In the genomic region with DNA sequence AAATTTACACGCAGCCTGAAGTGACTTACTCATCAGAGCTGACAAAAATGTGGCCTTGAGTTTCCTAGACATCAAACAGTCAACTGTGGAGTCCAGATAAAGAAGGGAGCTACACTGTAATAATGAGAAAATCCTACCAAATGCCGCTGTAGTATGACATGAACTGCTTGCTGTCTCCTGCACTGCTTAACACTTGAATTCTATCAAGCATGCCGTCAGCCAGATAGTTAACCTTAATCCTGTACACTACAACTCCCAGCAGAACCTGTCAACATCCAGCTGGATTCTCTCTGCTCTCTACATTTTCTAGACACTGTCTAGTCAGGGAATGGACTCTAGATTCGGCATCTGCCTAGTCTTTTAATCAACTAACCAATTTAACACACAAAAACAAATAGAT, we compare ENCODE assay signal across 9 mouse cellular contexts. TPM values are rescaled to one million over a fixed set of nuclear protein-coding genes. Genes with fewer than 3 reads are reported as not detected.
A peak's percentile ranks its signal among the peaks of the same experiment; 100 is the strongest.
DNase-seq lines count a peak whose midpoint lies in the region; ATAC-seq and TF ChIP-seq lines count a peak whose summit lies in the region.
"Had no signal": no experiment of that assay in that cellular context is flagged by ENCODE, and none has a peak within 500 bp of the region (broad histone marks: within the 10 kb centered on the region; RNA-seq: fewer than 3 reads in every experiment).

No protein-coding gene starts in this region.

- H3K36me3 ChIP-seq in liver, adult 2 months (ENCODE audit: control insufficient read depth, insufficient read depth, low read length) = peaks cover 21% of the 10 kb centered on the region
- no peaks in the 10 kb centered on the region for H3K36me3 ChIP-seq in stomach, embryonic 15.5 days

- DNase-seq in liver, adult 2 months (ENCODE audit: extremely low read depth, low read depth, low spot score) = peak; percentile 57
- DNase-seq in liver = no peak
- DNase-seq in kidney, postnatal 14 days = peak; percentile 52
- DNase-seq in thymus, postnatal 0 days (ENCODE audit: low spot score) = no peak
- DNase-seq in cerebellum, postnatal 14 days = no peak
- DNase-seq: gastrocnemius, postnatal 10 days had no signal

- H3K4me3 ChIP-seq in liver, adult 2 months (ENCODE audit: insufficient read depth, low read depth, low read length) = peak overlapping the region; percentile 25; the same call in 1 of the 2 replicates
- peak overlapping the region; percentile 52 for H3K4me3 ChIP-seq in embryonic fibroblast, embryonic 13.5 days (ENCODE audit: insufficient read depth, low read length)
- no peak overlapping the region for H3K4me3 ChIP-seq in stomach, embryonic 15.5 days (replicated peaks)
- H3K4me3 ChIP-seq: embryonic facial prominence, embryonic 13.5 days had no signal

- H3K4me1 ChIP-seq in liver, adult 2 months (ENCODE audit: control insufficient read depth, insufficient read depth, low read length) = peaks cover 12% of the 10 kb centered on the region
- H3K4me1 ChIP-seq in embryonic fibroblast, embryonic 13.5 days (ENCODE audit: control insufficient read depth, insufficient read depth, low read length) = peaks cover 2% of the 10 kb centered on the region; the same call in 1 of the 2 replicates
- H3K4me1 ChIP-seq in stomach, embryonic 15.5 days = peaks cover 3% of the 10 kb centered on the region; the same call in 1 of the 2 replicates

- H3K4me2 ChIP-seq in stomach, embryonic 15.5 days = peak overlapping the region; percentile 23; the same call in 1 of the 2 replicates

- ATAC-seq in stomach, embryonic 15.5 days (ENCODE audit: insufficient read depth, low FRiP score, low read depth) = no peak

- no peaks in the 10 kb centered on the region for H3K9me3 ChIP-seq in stomach, embryonic 15.5 days
- H3K9me3 ChIP-seq: embryonic facial prominence, embryonic 13.5 days had no signal

- no peak overlapping the region for H3K9ac ChIP-seq in liver, adult 2 months (ENCODE audit: low read depth, low read length)
- H3K9ac ChIP-seq in stomach, embryonic 15.5 days = no peak overlapping the region
- H3K9ac ChIP-seq: embryonic facial prominence, embryonic 13.5 days had no signal

- H3K27ac ChIP-seq in liver, adult 2 months (replicated peaks; ENCODE audit: insufficient read depth, low read depth, low read length) = no peak overlapping the region; the same call in 1 of the 2 replicates
- H3K27ac ChIP-seq in embryonic fibroblast, embryonic 13.5 days (ENCODE audit: insufficient read depth, low read length) = peak overlapping the region; percentile 100
- H3K27ac ChIP-seq in stomach, embryonic 15.5 days = peak overlapping the region; percentile 68
- H3K27ac ChIP-seq: embryonic facial prominence, embryonic 13.5 days had no signal

- WGBS in liver, adult 2 months = 24% methylated on average over 4 of the region's 4 CpGs
- WGBS in stomach, embryonic 15.5 days = 29% methylated on average over 4 of the region's 4 CpGs

- no peaks in the 10 kb centered on the region for H3K27me3 ChIP-seq in liver, adult 2 months (ENCODE audit: control insufficient read depth, insufficient read depth, low read length)
- H3K27me3 ChIP-seq in stomach, embryonic 15.5 days (replicated peaks) = no peaks in the 10 kb centered on the region
- H3K27me3 ChIP-seq: embryonic facial prominence, embryonic 13.5 days had no signal

- peaks cover 7% of the 10 kb centered on the region for H3K79me2 ChIP-seq in liver, adult 2 months (ENCODE audit: control insufficient read depth, insufficient read depth, low read length)

- TF ChIP-seq POLR2A in liver, adult 2 months (IDR thresholded peaks at IDR 0.05; ENCODE audit: extremely low read depth, insufficient read depth, low read length) = no peak
- TF ChIP-seq POLR2A in embryonic fibroblast, embryonic 13.5 days (IDR thresholded peaks at IDR 0.05; ENCODE audit: low read depth, low read length) = peak; percentile 30

- no peak for TF ChIP-seq CTCF in liver, adult 2 months (IDR thresholded peaks at IDR 0.05; ENCODE audit: low read depth, low read length)
- TF ChIP-seq CTCF in embryonic fibroblast, embryonic 13.5 days (IDR thresholded peaks at IDR 0.05; ENCODE audit: borderline replicate concordance, insufficient read depth, low read length) = no peak

RNA-seq across cellular contexts. Expression of a gene that starts 20.8 kb away (rescaled TPM):
- 22.4 and 23.0 TPM in 2 replicates for total RNA-seq in liver, adult 2 months (2014; rRNA removed)
- polyA plus RNA-seq in liver, adult 2 months (2012; rRNA removed) = 5.3 and 6.3 TPM in 2 replicates
- 94.2 and 127 TPM in 2 replicates for polyA plus RNA-seq in embryonic fibroblast, embryonic 13.5 days (2011; ENCODE audit: insufficient read length, low read depth, missing spikeins)
- 30.9 and 34.9 TPM in 2 replicates for polyA plus RNA-seq in stomach, embryonic 15.5 days (2015; fragmentation: Nextera tagmentation; extraction: Ambion mirVana)
- polyA plus RNA-seq in thymus, postnatal 0 days (2015; fragmentation: Nextera tagmentation; extraction: Ambion mirVana) = 35.3 and 37.0 TPM in 2 replicates

RNA-seq across cellular contexts. Expression of a gene that starts 20.9 kb away (rescaled TPM):
- total RNA-seq in liver, adult 2 months (2014; rRNA removed) = 61.9 and 71.5 TPM in 2 replicates
- 17.5 and 28.1 TPM in 2 replicates for polyA plus RNA-seq in liver, adult 2 months (2012; rRNA removed)
- 138 and 142 TPM in 2 replicates for polyA plus RNA-seq in embryonic fibroblast, embryonic 13.5 days (2011; ENCODE audit: insufficient read length, low read depth, missing spikeins)
- polyA plus RNA-seq in stomach, embryonic 15.5 days (2015; fragmentation: Nextera tagmentation; extraction: Ambion mirVana) = 191 and 208 TPM in 2 replicates
- 234 and 249 TPM in 2 replicates for polyA plus RNA-seq in thymus, postnatal 0 days (2015; fragmentation: Nextera tagmentation; extraction: Ambion mirVana)

RNA-seq across cellular contexts. Expression of a gene that starts 23.3 kb away (rescaled TPM):
- 0.34 and 0.46 TPM in 2 replicates for total RNA-seq in liver, adult 2 months (2014; rRNA removed)
- 0.05 and 0.22 TPM in 2 replicates for polyA plus RNA-seq in liver, adult 2 months (2012; rRNA removed)
- polyA plus RNA-seq in embryonic fibroblast, embryonic 13.5 days (2011; ENCODE audit: insufficient read length, low read depth, missing spikeins) = 1.9 and 3.9 TPM in 2 replicates
- polyA plus RNA-seq in stomach, embryonic 15.5 days (2015; fragmentation: Nextera tagmentation; extraction: Ambion mirVana) = 57.5 and 78.6 TPM in 2 replicates
- polyA plus RNA-seq in thymus, postnatal 0 days (2015; fragmentation: Nextera tagmentation; extraction: Ambion mirVana) = 1.1 and 1.4 TPM in 2 replicates

Comparison
In these comparisons a context has a peak if more than half of its experiments do, and no peak if none do; other contexts are left out.
1. DNase-seq: peak in liver, adult 2 months (single experiment) and kidney, postnatal 14 days (single experiment); none in liver (single experiment), thymus, postnatal 0 days (single experiment) and cerebellum, postnatal 14 days (0 of 2).
2. RNA of a gene that starts 23.3 kb away (polyA plus RNA-seq): 57.5 to 78.6 TPM in stomach, embryonic 15.5 days; 1.9 to 3.9 TPM in embryonic fibroblast, embryonic 13.5 days, 1.1 to 1.4 TPM in thymus, postnatal 0 days and 0.05 to 0.22 TPM in liver, adult 2 months; every median in the first group is over 10 times any median in the second.